Mouse (Mus musculus): ENCODE results near the gene Cd300lf.

- no peak for TF ChIP-seq USF1 (IDR thresholded peaks at IDR 0.05; ENCODE audit: low read depth)
- no peak for TF ChIP-seq CTCF (IDR thresholded peaks at IDR 0.05; ENCODE audit: control insufficient read depth, insufficient read depth, insufficient read length)
- no peak for TF ChIP-seq MAX (IDR thresholded peaks at IDR 0.05)
- no peak for TF ChIP-seq MYOD1 (IDR thresholded peaks at IDR 0.05; ENCODE audit: control insufficient read depth, insufficient read length, low read depth)
- no peak for TF ChIP-seq MYOG (IDR thresholded peaks at IDR 0.05; ENCODE audit: control insufficient read depth, extremely low read depth, insufficient read length)
- TF ChIP-seq FOSL1 (IDR thresholded peaks at IDR 0.05; ENCODE audit: insufficient read depth, low read length, poor library complexity, severe bottlenecking): no peak
Observed at GRCm38 (mm10) chr11:115098203-115098932, 35.4 kb downstream of the Cd300lf start.
